Mouse (Mus musculus) spleen, postnatal 4 days (tissue): ENCODE measurements around the gene Polr2e.

ENCODE experiments used
- DNase-seq, 2 experiments: peaks; one replicate each; pipeline ENCODE4 v3.0.0; 2022; ENCODE audit warnings: low spot score in 2 of 2

The Polr2e gene

GRCm38 (mm10) chr10:80035686-80036085 is 3.9 kb downstream of the Polr2e start:
- no peak for DNase-seq

GRCm38 (mm10) chr10:80035148-80035547 is 4.4 kb downstream of the Polr2e start:
- DNase-seq = no peak

- DNase-seq = no peak
Observed at GRCm38 (mm10) chr10:80033511-80034391, 5.8 kb downstream of the Polr2e start.

GRCm38 (mm10) chr10:80032799-80033480 is 6.7 kb downstream of the Polr2e start:
- DNase-seq = peak; percentile 74 to 85

- no peak for DNase-seq
Observed at GRCm38 (mm10) chr10:80030736-80031135, 8.9 kb downstream of the Polr2e start.

GRCm38 (mm10) chr10:80030191-80030590 is 9.4 kb downstream of the Polr2e start:
- DNase-seq = no peak

GRCm38 (mm10) chr10:80028521-80028846 is 11.1 kb downstream of the Polr2e start:
- DNase-seq = no peak

GRCm38 (mm10) chr10:80027681-80028520 is 11.7 kb downstream of the Polr2e start:
- peak; percentile 59 to 73 for DNase-seq

- DNase-seq = peak in 1 of 2 experiments; percentile 54
Observed at GRCm38 (mm10) chr10:80025889-80026288, 13.7 kb downstream of the Polr2e start.

- DNase-seq = no peak
Observed at GRCm38 (mm10) chr10:80025463-80025862, 14.1 kb downstream of the Polr2e start.

- DNase-seq = no peak
Observed at GRCm38 (mm10) chr10:80025044-80025347, 14.6 kb downstream of the Polr2e start.

GRCm38 (mm10) chr10:80024229-80025043 is 15.2 kb downstream of the Polr2e start:
- DNase-seq = no peak

- no peak for DNase-seq
Observed at GRCm38 (mm10) chr10:80023758-80024157, 15.8 kb downstream of the Polr2e start.

- no peak for DNase-seq
Observed at GRCm38 (mm10) chr10:80022806-80023205, 16.8 kb downstream of the Polr2e start.

- DNase-seq = no peak
Observed at GRCm38 (mm10) chr10:80022164-80022563, 17.4 kb downstream of the Polr2e start.

GRCm38 (mm10) chr10:80021320-80021641 is 18.3 kb downstream of the Polr2e start:
- DNase-seq = no peak

- no peak for DNase-seq
Observed at GRCm38 (mm10) chr10:80020603-80021319, 18.8 kb downstream of the Polr2e start.

GRCm38 (mm10) chr10:80020191-80020590 is 19.4 kb downstream of the Polr2e start:
- DNase-seq = no peak

GRCm38 (mm10) chr10:80019471-80020131 is 20.0 kb downstream of the Polr2e start:
- DNase-seq = no peak

GRCm38 (mm10) chr10:80018739-80019297 is 20.8 kb downstream of the Polr2e start:
- peak in 1 of 2 experiments; percentile 62 for DNase-seq
